Mouse (Mus musculus) C2C12 (cell line): Measurements from ENCODE around the gene Gnai1.

ENCODE experiments used
- CEBPB ChIP-seq: IDR thresholded peaks from one replicate; pipeline ENCODE4 v1.6.1; 2011; ENCODE audit warnings: low read depth, mild to moderate bottlenecking, control low read depth, moderate library complexity
- CTCF ChIP-seq: IDR thresholded peaks from one replicate; pipeline ENCODE4 v1.5.1; 2011; ENCODE audit not compliant: control insufficient read depth, insufficient read depth, insufficient read length
- FOSL1 ChIP-seq: IDR thresholded peaks from one replicate; pipeline ENCODE4 v1.8.0; 2011; ENCODE audit warnings: mild to moderate bottlenecking, low read length; ENCODE audit not compliant: poor library complexity, insufficient read depth, severe bottlenecking
- MAX ChIP-seq: IDR thresholded peaks from one replicate; pipeline ENCODE4 v1.6.1; 2011; ENCODE audit warnings: mild to moderate bottlenecking, control low read depth
- USF1 ChIP-seq: IDR thresholded peaks from one replicate; pipeline ENCODE4 v1.6.1; 2011; ENCODE audit warnings: low read depth, mild to moderate bottlenecking, control low read depth, moderate library complexity

DNA sequence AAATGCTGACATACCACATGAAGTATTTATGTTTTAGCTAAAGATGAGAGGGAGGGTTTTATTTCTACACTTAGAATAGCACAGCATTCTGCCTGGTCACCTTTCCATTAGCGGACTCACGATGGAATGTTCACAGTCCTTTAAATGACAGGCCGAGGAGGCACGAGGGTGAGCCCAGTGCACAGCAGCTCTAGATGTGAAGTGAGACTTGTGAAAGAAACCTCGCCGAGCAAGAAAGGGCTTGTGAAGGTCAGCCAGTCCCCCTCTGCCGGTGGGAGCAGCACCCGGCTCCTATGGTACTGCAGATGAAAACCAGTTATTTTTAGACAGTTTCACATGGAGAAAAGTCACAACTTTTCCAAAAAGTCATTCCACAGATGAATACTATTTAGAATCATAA is 29.4 kb downstream of the Gnai1 start:
- TF ChIP-seq CTCF (no peak), CEBPB (no peak), USF1 (no peak), MAX (no peak), FOSL1 (no peak)
